Comparison of ENCODE assay signal across 18 mouse cellular contexts in the genomic region with DNA sequence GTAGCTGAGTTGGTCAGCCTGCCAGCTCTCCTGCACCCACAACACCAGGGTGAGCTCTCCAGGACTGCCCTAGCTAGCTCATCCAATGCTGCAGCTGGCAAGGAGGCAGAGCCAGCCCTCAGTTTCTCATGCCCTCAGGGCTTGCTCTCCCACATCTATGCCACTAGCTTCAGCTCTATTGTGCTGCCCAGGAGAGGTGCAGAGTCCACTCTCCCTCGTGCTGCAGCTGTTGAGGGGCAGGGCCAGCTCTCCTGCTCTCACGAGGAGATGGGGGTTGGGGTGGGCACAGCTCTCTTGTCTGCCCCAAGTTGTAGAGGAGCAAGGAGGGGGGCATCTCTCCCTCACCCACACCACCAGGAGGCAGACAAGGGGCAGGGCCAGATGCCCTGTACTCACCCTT. TPM values are rescaled to one million over a fixed set of nuclear protein-coding genes. Genes with fewer than 3 reads are reported as not detected.
DNase-seq lines count a peak whose midpoint lies in the region; ATAC-seq and TF ChIP-seq lines count a peak whose summit lies in the region.
"Had no signal": no experiment of that assay in that cellular context is flagged by ENCODE, and none has a peak within 500 bp of the region (broad histone marks: within the 10 kb centered on the region; RNA-seq: fewer than 3 reads in every experiment).

No protein-coding gene starts in this region.

- no peak for DNase-seq in hindbrain, embryonic 10.5 days (ENCODE audit: low spot score)
- peak; percentile 72 for DNase-seq in kidney, adult 2 months
- DNase-seq in kidney, postnatal 25 days, result peak; percentile 56 to 81
- DNase-seq in stomach, postnatal 0 days (ENCODE audit: low spot score), result no peak
- no peak for DNase-seq in retina, embryonic 14.5 days (ENCODE audit: low spot score)
- no peak for DNase-seq in layer of hippocampus, adult 11-12 months (ENCODE audit: low spot score)
- DNase-seq: cerebellum, adult 11 months; forebrain, postnatal 0 days; gastrocnemius, adult 2 months; heart, postnatal 14 days; liver, embryonic 13.5 days; lung, postnatal 10 days; thymus, postnatal 36 days had no signal

- no peak overlapping the region for H3K4me3 ChIP-seq in hindbrain, embryonic 10.5 days
- no peak overlapping the region for H3K4me3 ChIP-seq in hindbrain, embryonic 12.5 days
- H3K4me3 ChIP-seq in kidney, adult 2 months (ENCODE audit: insufficient read depth, low read depth, low read length), result no peak overlapping the region
- no peak overlapping the region for H3K4me3 ChIP-seq in stomach, postnatal 0 days (ENCODE audit: low read depth, low read length)
- no peak overlapping the region for H3K4me3 ChIP-seq in hindbrain, embryonic 16.5 days (ENCODE audit: low read length)
- H3K4me3 ChIP-seq: embryonic facial prominence, embryonic 12.5 days; gastrocnemius, adult 2 months; liver, embryonic 13.5 days; megakaryocyte, embryonic 14.5 days had no signal

- H3K27me3 ChIP-seq in hindbrain, embryonic 10.5 days (ENCODE audit: insufficient read depth, poor library complexity, severe bottlenecking), result no peaks in the 10 kb centered on the region
- H3K27me3 ChIP-seq in hindbrain, embryonic 12.5 days, result no peaks in the 10 kb centered on the region
- no peaks in the 10 kb centered on the region for H3K27me3 ChIP-seq in kidney, adult 2 months (replicated peaks; ENCODE audit: control insufficient read depth, insufficient read depth, low read length)
- no peaks in the 10 kb centered on the region for H3K27me3 ChIP-seq in stomach, postnatal 0 days (ENCODE audit: control insufficient read depth, insufficient read depth, low read length)
- no peaks in the 10 kb centered on the region for H3K27me3 ChIP-seq in hindbrain, embryonic 16.5 days (replicated peaks; ENCODE audit: control insufficient read depth, insufficient read depth, low read length)
- H3K27me3 ChIP-seq: embryonic facial prominence, embryonic 12.5 days; liver, embryonic 13.5 days had no signal

- TF ChIP-seq EP300 in stomach, postnatal 0 days (optimal IDR thresholded peaks at IDR 0.05), result no peak

- no peak for TF ChIP-seq POLR2A in kidney, adult 2 months (IDR thresholded peaks at IDR 0.05; ENCODE audit: low read depth, low read length)

- H3K9ac ChIP-seq in hindbrain, embryonic 12.5 days, result no peak overlapping the region
- no peak overlapping the region for H3K9ac ChIP-seq in stomach, postnatal 0 days (ENCODE audit: low read length)
- no peak overlapping the region for H3K9ac ChIP-seq in hindbrain, embryonic 16.5 days (ENCODE audit: low read depth, low read length)
- H3K9ac ChIP-seq: embryonic facial prominence, embryonic 12.5 days; forebrain, postnatal 0 days; liver, embryonic 13.5 days had no signal

- no peak for ATAC-seq in hindbrain, embryonic 12.5 days (ENCODE audit: low FRiP score)
- peak; percentile 47; the same call in 1 of the 2 replicates for ATAC-seq in stomach, postnatal 0 days (ENCODE audit: low FRiP score, low TSS enrichment)
- ATAC-seq in hindbrain, embryonic 16.5 days, result no peak
- ATAC-seq: forebrain, postnatal 0 days; hindbrain, postnatal 0 days had no signal

- no peak overlapping the region for H3K4me2 ChIP-seq in hindbrain, embryonic 12.5 days (replicated peaks)
- no peak overlapping the region for H3K4me2 ChIP-seq in stomach, postnatal 0 days (replicated peaks; ENCODE audit: low read depth)
- H3K4me2 ChIP-seq in hindbrain, embryonic 16.5 days (ENCODE audit: low read length), result no peak overlapping the region
- H3K4me2 ChIP-seq: embryonic facial prominence, embryonic 12.5 days; liver, embryonic 13.5 days had no signal

- no peaks in the 10 kb centered on the region for H3K36me3 ChIP-seq in hindbrain, embryonic 10.5 days
- H3K36me3 ChIP-seq in hindbrain, embryonic 12.5 days, result no peaks in the 10 kb centered on the region
- H3K36me3 ChIP-seq in kidney, adult 2 months (ENCODE audit: control insufficient read depth, insufficient read depth, low read length), result no peaks in the 10 kb centered on the region
- H3K36me3 ChIP-seq in stomach, postnatal 0 days (ENCODE audit: control insufficient read depth, insufficient read depth, low read length), result no peaks in the 10 kb centered on the region
- H3K36me3 ChIP-seq in hindbrain, embryonic 16.5 days (ENCODE audit: control insufficient read depth, insufficient read depth, low read length), result no peaks in the 10 kb centered on the region
- H3K36me3 ChIP-seq: embryonic facial prominence, embryonic 12.5 days; liver, embryonic 13.5 days had no signal

- peak overlapping the region; percentile 40; the same call in 1 of the 2 replicates for H3K27ac ChIP-seq in hindbrain, embryonic 10.5 days
- no peak overlapping the region for H3K27ac ChIP-seq in hindbrain, embryonic 12.5 days
- H3K27ac ChIP-seq in kidney, adult 2 months (ENCODE audit: insufficient read depth, low read depth, low read length), result no peak overlapping the region
- H3K27ac ChIP-seq in stomach, postnatal 0 days (replicated peaks), result no peak overlapping the region
- H3K27ac ChIP-seq in hindbrain, embryonic 16.5 days (ENCODE audit: low read depth, low read length), result no peak overlapping the region
- H3K27ac ChIP-seq: embryonic facial prominence, embryonic 12.5 days; gastrocnemius, adult 2 months; hindbrain, postnatal 0 days; liver, embryonic 13.5 days had no signal

- H3K4me1 ChIP-seq in hindbrain, embryonic 10.5 days (replicated peaks), result peaks cover 8% of the 10 kb centered on the region; the same call in 1 of the 2 replicates
- no peaks in the 10 kb centered on the region for H3K4me1 ChIP-seq in hindbrain, embryonic 12.5 days
- peaks cover 5% of the 10 kb centered on the region; the same call in 1 of the 2 replicates for H3K4me1 ChIP-seq in kidney, adult 2 months (ENCODE audit: control insufficient read depth, insufficient read depth, low read length)
- H3K4me1 ChIP-seq in stomach, postnatal 0 days (replicated peaks; ENCODE audit: control insufficient read depth, insufficient read depth), result no peaks in the 10 kb centered on the region
- H3K4me1 ChIP-seq in hindbrain, embryonic 16.5 days (ENCODE audit: control insufficient read depth, insufficient read depth, low read depth, low read length), result no peaks in the 10 kb centered on the region
- H3K4me1 ChIP-seq: liver, embryonic 13.5 days; megakaryocyte, embryonic 14.5 days had no signal

- WGBS in hindbrain, embryonic 10.5 days, result 45% methylated on average over 2 of the region's 2 CpGs
- 39% methylated on average over 2 of the region's 2 CpGs for WGBS in hindbrain, embryonic 12.5 days
- WGBS in kidney, adult 2 months, result 49% methylated on average over 2 of the region's 2 CpGs
- 43% methylated on average over 2 of the region's 2 CpGs for WGBS in stomach, postnatal 0 days
- 43% methylated on average over 2 of the region's 2 CpGs for WGBS in hindbrain, embryonic 16.5 days

- TF ChIP-seq CTCF in kidney, adult 2 months (conservative IDR thresholded peaks at IDR 0.05; ENCODE audit: insufficient read depth, insufficient read length, low read depth, low read length), result no peak
- no peak for TF ChIP-seq CTCF in stomach, postnatal 0 days (IDR thresholded peaks at IDR 0.05; ENCODE audit: low read depth)

- no peaks in the 10 kb centered on the region for H3K9me3 ChIP-seq in hindbrain, embryonic 10.5 days
- H3K9me3 ChIP-seq in hindbrain, embryonic 12.5 days (replicated peaks), result no peaks in the 10 kb centered on the region
- H3K9me3 ChIP-seq in stomach, postnatal 0 days (ENCODE audit: control insufficient read depth, low read length), result no peaks in the 10 kb centered on the region
- H3K9me3 ChIP-seq in hindbrain, embryonic 16.5 days (ENCODE audit: control insufficient read depth, low read length), result no peaks in the 10 kb centered on the region
- H3K9me3 ChIP-seq: embryonic facial prominence, embryonic 12.5 days; liver, embryonic 13.5 days; megakaryocyte, embryonic 14.5 days had no signal

RNA-seq across cellular contexts. Expression of a gene that starts 10.9 kb away (rescaled TPM):
- polyA plus RNA-seq in hindbrain, embryonic 10.5 days (2016; fragmentation: Nextera tagmentation; extraction: Ambion mirVana), result 528 and 549 TPM in 2 replicates
- polyA plus RNA-seq in hindbrain, embryonic 12.5 days (2016; fragmentation: Nextera tagmentation; extraction: Ambion mirVana), result 416 and 427 TPM in 2 replicates
- 260 and 520 TPM in 2 replicates for polyA plus RNA-seq in kidney, adult 2 months (2012; rRNA removed)
- 149 and 155 TPM in 2 replicates for polyA plus RNA-seq in stomach, postnatal 0 days (2015; fragmentation: Nextera tagmentation; extraction: Ambion mirVana)
- polyA plus RNA-seq in hindbrain, embryonic 16.5 days (2015; fragmentation: Nextera tagmentation; extraction: Ambion mirVana), result 332 and 333 TPM in 2 replicates

Comparison
In these comparisons a context has a peak if more than half of its experiments do, and no peak if none do; other contexts are left out.
1. DNase-seq: peak in kidney, adult 2 months (single experiment) and kidney, postnatal 25 days (2 of 2); none in hindbrain, embryonic 10.5 days (single experiment), stomach, postnatal 0 days (single experiment), retina, embryonic 14.5 days (single experiment) and layer of hippocampus, adult 11-12 months (single experiment).